Mouse (Mus musculus) MEL (cell line): ENCODE measurements around the gene Faap24. TPM values are rescaled to one million over a fixed set of nuclear protein-coding genes. Genes with fewer than 3 reads are reported as not detected.

Experiments used
- DNase-seq: peaks from one replicate; pipeline ENCODE4 v3.0.0; 2011; ENCODE audit warnings: low read depth, low spot score
- H3K27ac ChIP-seq: 2 replicates; pipeline ENCODE4 v1.5.1; 2012; ENCODE audit warnings: low read depth, mild to moderate bottlenecking, control low read depth, low read length, moderate library complexity; ENCODE audit not compliant: control insufficient read depth
- H3K27me3 ChIP-seq, 2 experiments: fragments of 150-350 bp in 1 of 2; sonication (generic) in 1 of 2; 2 replicates each; pipeline ENCODE4 v1.6.1; 2012; ENCODE audit warnings: low read length in 2 of 2, mild to moderate bottlenecking in 2 of 2, improper control_type of control experiment in 1 of 2, moderate library complexity in 1 of 2; ENCODE audit not compliant: insufficient read depth in 2 of 2, control insufficient read depth in 1 of 2
- H3K36me3 ChIP-seq, 2 experiments: 2 replicates each; pipeline ENCODE4 v1.6.1; 2012 to 2014; ENCODE audit warnings: low read length in 2 of 2, improper control_type of control experiment in 1 of 2, inconsistent platforms in 1 of 2, mild to moderate bottlenecking in 1 of 2; ENCODE audit not compliant: insufficient read depth in 2 of 2, control insufficient read depth in 1 of 2
- H3K4me1 ChIP-seq, 2 experiments: fragments of 150-350 bp in 1 of 2; sonication (generic) in 1 of 2; 2 replicates each; pipeline ENCODE4 v1.6.1; 2012; ENCODE audit warnings: low read length in 2 of 2, improper control_type of control experiment in 1 of 2, mild to moderate bottlenecking in 1 of 2; ENCODE audit not compliant: insufficient read depth in 2 of 2, control insufficient read depth in 1 of 2
- H3K4me3 ChIP-seq, 2 experiments: fragments of 150-350 bp in 1 of 2; sonication (generic) in 1 of 2; 2 replicates each; pipeline ENCODE4 v1.5.1; 2012; ENCODE audit warnings: low read depth in 2 of 2, low read length in 2 of 2, mild to moderate bottlenecking in 2 of 2, moderate library complexity in 2 of 2, control low read depth in 1 of 2, improper control_type of control experiment in 1 of 2; ENCODE audit not compliant: control insufficient read depth in 1 of 2, insufficient read depth in 1 of 2
- H3K79me2 ChIP-seq: 2 replicates; pipeline ENCODE4 v1.6.1; 2012; ENCODE audit warnings: mild to moderate bottlenecking, low read length, moderate library complexity; ENCODE audit not compliant: control insufficient read depth, poor library complexity, insufficient read depth
- H3K9ac ChIP-seq: 2 replicates; pipeline ENCODE4 v1.6.1; 2012; ENCODE audit warnings: low read depth, mild to moderate bottlenecking, control low read depth, low read length, moderate library complexity; ENCODE audit not compliant: control insufficient read depth, poor library complexity, severe bottlenecking
- H3K9me3 ChIP-seq: fragments of 150-350 bp; sonication (generic); replicated peaks from 2 replicates; pipeline ENCODE4 v1.6.1; 2012; ENCODE audit warnings: mild to moderate bottlenecking, low read length, improper control_type of control experiment, moderate library complexity; ENCODE audit not compliant: insufficient read depth
- CTCF ChIP-seq, 3 experiments: IDR thresholded peaks in 2 of 3; conservative IDR thresholded peaks in 1 of 3; 2 replicates each; pipeline ENCODE4 v1.5.1; 2011 to 2012; ENCODE audit warnings: low read length in 3 of 3, low read depth in 2 of 3, mild to moderate bottlenecking in 2 of 3, improper control_type of control experiment in 1 of 3, inconsistent platforms in 1 of 3, mixed read lengths in 1 of 3, moderate library complexity in 1 of 3; ENCODE audit not compliant: control insufficient read depth in 1 of 3, insufficient read depth in 1 of 3, poor library complexity in 1 of 3, severe bottlenecking in 1 of 3
- E2F4 ChIP-seq: IDR thresholded peaks from 2 replicates; pipeline ENCODE4 v1.6.1; 2011; ENCODE audit warnings: low read depth, low read length, improper control_type of control experiment, borderline replicate concordance
- ELF1 ChIP-seq: IDR thresholded peaks from 2 replicates; pipeline ENCODE4 v1.6.1; 2014; ENCODE audit warnings: low read depth, mild to moderate bottlenecking, inconsistent platforms, low read length, improper control_type of control experiment, moderate library complexity
- ETS1 ChIP-seq: IDR thresholded peaks from 2 replicates; pipeline ENCODE4 v1.6.1; 2012; ENCODE audit warnings: low read depth, mild to moderate bottlenecking, inconsistent platforms, low read length, improper control_type of control experiment, moderate library complexity
- GATA1 ChIP-seq: IDR thresholded peaks from 2 replicates; pipeline ENCODE4 v1.6.1; 2011; ENCODE audit warnings: low read depth, low read length, improper control_type of control experiment
- HCFC1 ChIP-seq: IDR thresholded peaks from 2 replicates; pipeline ENCODE4 v1.6.1; 2012; ENCODE audit warnings: low read depth, mild to moderate bottlenecking, inconsistent platforms, low read length, improper control_type of control experiment, moderate library complexity
- JUND ChIP-seq: IDR thresholded peaks from 2 replicates; pipeline ENCODE4 v1.6.1; 2011; ENCODE audit warnings: low read depth, mild to moderate bottlenecking, improper control_type of control experiment, low read length
- KAT2A ChIP-seq: conservative IDR thresholded peaks from 2 replicates; pipeline ENCODE4 v1.6.1; 2012; ENCODE audit warnings: low read depth, low read length, improper control_type of control experiment, inconsistent platforms
- MYB ChIP-seq: IDR thresholded peaks from 2 replicates; pipeline ENCODE4 v1.6.1; 2011; ENCODE audit warnings: mild to moderate bottlenecking, low read depth, low read length, improper control_type of control experiment
- POLR2AphosphoS2 ChIP-seq: IDR thresholded peaks from 2 replicates; pipeline ENCODE4 v1.6.1; 2011; ENCODE audit warnings: low read length, improper control_type of control experiment
- RAD21 ChIP-seq: IDR thresholded peaks from 2 replicates; pipeline ENCODE4 v1.6.1; 2011; ENCODE audit warnings: mild to moderate bottlenecking, low read depth, low read length, improper control_type of control experiment
- SMC3 ChIP-seq: IDR thresholded peaks from 2 replicates; pipeline ENCODE4 v1.6.1; 2011; ENCODE audit warnings: low read depth, low read length, improper control_type of control experiment
- TAL1 ChIP-seq: IDR thresholded peaks from 2 replicates; pipeline ENCODE4 v1.6.1; 2012; ENCODE audit warnings: mild to moderate bottlenecking, inconsistent platforms, low read length, moderate library complexity, mixed read lengths
- TBP ChIP-seq: IDR thresholded peaks from 2 replicates; pipeline ENCODE4 v1.8.0; 2011; ENCODE audit warnings: low read depth, low read length, improper control_type of control experiment
- TCF12 ChIP-seq: IDR thresholded peaks from 2 replicates; pipeline ENCODE4 v1.6.1; 2014; ENCODE audit warnings: low read depth, mild to moderate bottlenecking, inconsistent platforms, low read length, improper control_type of control experiment, moderate library complexity
- UBTF ChIP-seq: IDR thresholded peaks from 2 replicates; pipeline ENCODE4 v1.6.1; 2012; ENCODE audit warnings: low read depth, mild to moderate bottlenecking, inconsistent platforms, low read length, improper control_type of control experiment, moderate library complexity, borderline replicate concordance; ENCODE audit not compliant: insufficient read depth
- USF1 ChIP-seq: IDR thresholded peaks from 2 replicates; pipeline ENCODE4 v1.6.1; 2014; ENCODE audit warnings: low read depth, mild to moderate bottlenecking, inconsistent platforms, low read length, improper control_type of control experiment, moderate library complexity
- USF2 ChIP-seq, 2 experiments: IDR thresholded peaks; 2 replicates each; pipeline ENCODE4 v1.6.1; 2011 to 2012; ENCODE audit warnings: improper control_type of control experiment in 2 of 2, low read length in 2 of 2, borderline replicate concordance in 1 of 2, inconsistent platforms in 1 of 2, low read depth in 1 of 2, mild to moderate bottlenecking in 1 of 2; ENCODE audit not compliant: insufficient read depth in 1 of 2
- ZC3H11A ChIP-seq: IDR thresholded peaks from 2 replicates; pipeline ENCODE4 v1.6.1; 2012; ENCODE audit warnings: low read depth, mild to moderate bottlenecking, inconsistent platforms, low read length, improper control_type of control experiment
- ZKSCAN1 ChIP-seq: IDR thresholded peaks from 2 replicates; pipeline ENCODE4 v1.6.1; 2012; ENCODE audit warnings: low read depth, mild to moderate bottlenecking, inconsistent platforms, low read length, improper control_type of control experiment, moderate library complexity
- ZNF384 ChIP-seq: IDR thresholded peaks from 2 replicates; pipeline ENCODE4 v1.6.1; 2012; ENCODE audit warnings: low read depth, mild to moderate bottlenecking, inconsistent platforms, low read length, improper control_type of control experiment
- polyA plus RNA-seq, 2 experiments: library from polyadenylated mRNA; stranded (reverse) in 1 of 2; unstranded in 1 of 2; fragments of >175 nt in 1 of 2; fragments of >200 nt in 1 of 2; gene quantifications; 2 replicates each; pipeline versions ENCODE4 v1.2.1 to v1.2.4; 2012; ENCODE audit warnings: low replicate concordance in 2 of 2, low read depth in 1 of 2; ENCODE audit not compliant: insufficient read length in 2 of 2, insufficient read depth in 1 of 2, missing spikeins in 1 of 2
- total RNA-seq: library from RNA; depleted of rRNA; stranded (reverse); fragments of 300-350 nt; gene quantifications from 2 replicates; pipeline ENCODE4 v1.2.3, GENCODE M21; 2012

Faap24 gene
- total and polyA plus RNA-seq, 3 experiments = 15.3 to 26.7 TPM; not detected in 1

GRCm38 (mm10) chr7:35349022-35349421, 47.6 kb downstream of the Faap24 start:
- no peaks in the 10 kb centered on the region for H3K36me3 ChIP-seq
- no peaks in the 10 kb centered on the region for H3K79me2 ChIP-seq
- H3K9me3 ChIP-seq = no peaks in the 10 kb centered on the region
- no peak overlapping the region for H3K4me3 ChIP-seq
- DNase-seq = no peak
- H3K9ac ChIP-seq = no peak overlapping the region
- H3K4me1 ChIP-seq = no peaks in the 10 kb centered on the region
- H3K27ac ChIP-seq = no peak overlapping the region
- TF ChIP-seq JUND (no peak), HCFC1 (no peak), RAD21 (no peak), USF2 (IDR thresholded peaks at IDR 0.05; ENCODE audit: borderline replicate concordance in 1 of 2, insufficient read depth in 1 of 2, low read depth in 1 of 2, low read length in 2 of 2) (no peak), KAT2A (no peak)
- H3K27me3 ChIP-seq = no peaks in the 10 kb centered on the region

DNA sequence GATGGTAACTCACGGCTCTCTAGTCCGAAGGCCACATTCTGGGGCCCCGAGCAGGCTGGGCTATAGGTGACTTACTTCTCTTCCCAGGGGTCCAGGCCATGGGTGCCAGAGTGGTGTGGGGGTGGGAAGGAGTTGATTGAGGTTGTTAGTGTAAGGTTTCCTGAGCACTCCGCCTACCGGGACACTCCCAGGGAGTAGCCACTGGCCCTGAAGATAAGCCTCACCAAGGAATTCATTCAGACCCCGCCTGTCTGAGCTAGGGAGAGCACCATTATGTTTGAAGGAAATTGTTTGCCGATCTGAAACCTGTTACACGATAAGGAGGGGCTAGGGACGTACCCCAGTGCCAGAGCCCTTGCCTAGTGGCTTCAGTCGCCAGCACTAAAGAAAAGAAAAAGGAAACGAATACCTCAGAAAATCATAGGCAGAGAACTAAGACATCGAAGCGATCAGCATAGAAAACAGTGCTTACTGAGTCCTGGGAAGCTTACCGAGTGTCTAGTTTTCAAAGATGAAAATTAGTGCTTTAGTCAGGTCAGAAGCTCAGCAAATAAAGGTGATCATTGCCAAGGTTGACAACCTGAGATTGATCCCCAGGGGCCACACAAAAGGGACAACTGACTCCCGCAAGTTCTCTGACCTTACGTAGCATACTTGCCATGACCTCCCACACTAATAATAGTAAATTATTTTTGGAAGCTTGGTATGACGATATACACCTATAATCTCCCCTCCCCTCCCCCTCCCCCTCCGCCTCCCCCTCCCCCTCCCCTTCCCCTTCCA, 48.5 kb downstream of the Faap24 start:
- H3K36me3 ChIP-seq = no peaks in the 10 kb centered on the region
- no peak overlapping the region for H3K27ac ChIP-seq
- no peak overlapping the region for H3K9ac ChIP-seq
- no peaks in the 10 kb centered on the region for H3K9me3 ChIP-seq
- no peak overlapping the region for H3K4me3 ChIP-seq
- H3K27me3 ChIP-seq = no peaks in the 10 kb centered on the region
- TF ChIP-seq MYB (no peak), ZNF384 (no peak), ZKSCAN1 (no peak), TCF12 (no peak), ETS1 (no peak), TAL1 (no peak), TBP (no peak), ZC3H11A (no peak), GATA1 (no peak), ELF1 (no peak), UBTF (no peak), USF1 (no peak), E2F4 (no peak), CTCF (IDR thresholded peaks at IDR 0.05 in 2 of 3, conservative IDR thresholded peaks at IDR 0.05 in 1 of 3; ENCODE audit: control insufficient read depth in 1 of 3, insufficient read depth in 1 of 3, low read depth in 2 of 3, low read length in 3 of 3, poor library complexity in 1 of 3, severe bottlenecking in 1 of 3) (no peak), SMC3 (no peak), POLR2AphosphoS2 (no peak)
- no peaks in the 10 kb centered on the region for H3K79me2 ChIP-seq
- DNase-seq = peak; percentile 13
- H3K4me1 ChIP-seq = no peaks in the 10 kb centered on the region
